Mouse (Mus musculus): ENCODE data around the gene Dmbx1. TPM values are rescaled to one million over a fixed set of nuclear protein-coding genes. Genes with fewer than 3 reads are reported as not detected.

The Dmbx1 gene
- polyA plus RNA-seq, 2 experiments from 2014 or later = not detected

DNA sequence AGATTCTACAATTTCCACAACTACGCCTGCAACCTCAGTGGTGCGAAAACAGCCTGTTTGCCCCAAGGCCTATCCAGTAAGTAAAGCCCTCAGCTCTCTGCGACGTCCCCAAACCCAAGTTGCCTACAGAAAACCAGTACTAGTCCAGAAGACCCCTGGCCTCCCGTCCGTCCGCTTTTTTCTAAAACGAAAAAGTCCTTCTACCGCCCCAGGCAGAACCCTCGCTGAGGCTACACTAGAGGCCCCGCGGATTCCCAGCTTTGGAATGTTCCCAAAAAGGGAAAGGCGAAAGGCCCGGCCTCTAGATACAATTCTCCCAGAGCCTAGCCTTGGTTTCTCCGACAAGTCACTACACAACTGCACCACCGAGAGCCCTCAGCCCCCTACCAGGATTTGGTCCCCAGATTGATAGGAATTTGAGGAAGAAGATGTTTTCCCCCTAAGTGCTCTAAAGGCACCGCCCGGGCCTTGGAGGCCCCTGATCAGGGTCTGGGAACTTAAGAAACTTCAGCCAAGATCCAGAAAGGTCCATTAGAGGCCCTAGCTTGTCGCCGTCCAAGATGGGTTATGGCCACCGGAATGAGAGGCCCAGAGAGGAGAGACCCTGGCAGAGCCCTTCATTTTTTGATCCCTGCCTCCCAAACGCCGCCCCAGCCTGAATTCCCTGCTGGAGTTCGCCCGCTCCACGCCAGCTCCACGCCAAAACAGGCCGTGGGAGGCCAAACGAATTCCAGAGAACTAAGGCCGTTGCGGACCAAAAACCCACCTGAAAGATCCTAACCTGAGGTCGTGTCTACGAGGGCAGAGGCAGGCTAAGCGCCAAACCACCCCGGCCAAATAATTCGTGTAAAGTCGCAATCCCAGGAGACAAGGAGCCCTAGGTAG is 1.2 kb downstream of the Dmbx1 start:
- no peak for ATAC-seq

DNA sequence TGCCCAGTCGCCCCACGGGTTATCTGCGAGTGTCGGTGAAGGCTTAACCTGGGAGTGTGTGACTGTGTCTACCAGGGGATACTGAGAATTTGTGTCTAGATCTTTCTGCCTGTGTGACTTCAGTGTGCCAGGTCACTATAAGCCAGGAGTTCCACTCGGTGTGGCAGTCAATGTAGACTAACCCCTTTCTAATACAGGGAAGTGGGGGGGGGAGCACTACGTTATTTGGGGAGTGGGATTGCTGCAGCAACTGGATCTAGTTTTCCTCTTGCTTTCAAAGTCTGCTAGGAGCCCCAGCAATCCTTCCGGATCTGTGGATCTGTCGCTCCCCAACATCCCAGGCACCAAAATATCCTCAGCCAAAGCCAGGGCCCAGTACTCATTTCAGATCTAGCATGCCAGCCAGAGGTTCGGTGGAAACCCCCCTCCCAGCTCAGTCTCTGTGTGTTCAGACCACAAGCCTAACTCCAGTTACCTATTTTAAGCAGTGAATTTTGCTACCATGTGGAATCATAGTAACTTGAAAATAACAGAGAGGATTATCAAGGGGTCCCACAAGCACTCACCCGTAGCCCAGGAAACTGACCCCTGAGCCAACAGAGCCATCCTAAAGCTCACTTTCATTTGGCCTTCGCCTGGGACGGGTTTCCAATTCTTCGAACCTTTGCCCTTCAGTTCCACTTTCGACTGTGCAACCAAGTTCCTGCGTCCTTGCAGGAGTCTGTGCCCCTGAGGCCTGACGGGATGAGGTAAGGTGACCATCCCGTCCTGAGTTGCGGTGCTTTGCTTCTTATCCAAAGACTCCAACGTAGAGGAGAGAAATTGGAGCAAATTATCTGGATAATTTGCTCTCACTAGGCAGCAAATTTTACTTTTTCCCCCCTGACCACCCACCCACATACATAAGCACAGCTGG is 2.4 kb downstream of the Dmbx1 start:
- ATAC-seq = no peak

DNA sequence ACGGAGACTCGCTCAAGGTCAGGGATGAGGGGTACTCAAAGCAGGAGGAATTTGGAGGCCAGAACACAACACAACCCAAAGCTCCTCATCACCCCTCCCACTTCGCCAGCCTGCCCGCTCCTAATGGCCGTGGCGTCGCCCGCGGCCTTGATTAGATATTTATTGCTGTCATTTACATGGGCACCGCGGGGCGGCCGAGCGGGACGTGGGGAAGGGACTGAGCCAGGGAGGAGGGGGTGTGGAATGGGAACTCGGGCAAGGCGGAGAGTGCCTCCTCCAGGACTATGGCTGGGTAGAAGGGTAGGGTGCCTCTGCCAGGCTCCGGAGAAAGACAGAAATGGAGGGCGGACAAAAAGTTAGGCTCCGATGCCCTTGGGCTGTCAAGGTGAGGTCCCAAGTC is 3.1 kb downstream of the Dmbx1 start:
- no peak for ATAC-seq

DNA sequence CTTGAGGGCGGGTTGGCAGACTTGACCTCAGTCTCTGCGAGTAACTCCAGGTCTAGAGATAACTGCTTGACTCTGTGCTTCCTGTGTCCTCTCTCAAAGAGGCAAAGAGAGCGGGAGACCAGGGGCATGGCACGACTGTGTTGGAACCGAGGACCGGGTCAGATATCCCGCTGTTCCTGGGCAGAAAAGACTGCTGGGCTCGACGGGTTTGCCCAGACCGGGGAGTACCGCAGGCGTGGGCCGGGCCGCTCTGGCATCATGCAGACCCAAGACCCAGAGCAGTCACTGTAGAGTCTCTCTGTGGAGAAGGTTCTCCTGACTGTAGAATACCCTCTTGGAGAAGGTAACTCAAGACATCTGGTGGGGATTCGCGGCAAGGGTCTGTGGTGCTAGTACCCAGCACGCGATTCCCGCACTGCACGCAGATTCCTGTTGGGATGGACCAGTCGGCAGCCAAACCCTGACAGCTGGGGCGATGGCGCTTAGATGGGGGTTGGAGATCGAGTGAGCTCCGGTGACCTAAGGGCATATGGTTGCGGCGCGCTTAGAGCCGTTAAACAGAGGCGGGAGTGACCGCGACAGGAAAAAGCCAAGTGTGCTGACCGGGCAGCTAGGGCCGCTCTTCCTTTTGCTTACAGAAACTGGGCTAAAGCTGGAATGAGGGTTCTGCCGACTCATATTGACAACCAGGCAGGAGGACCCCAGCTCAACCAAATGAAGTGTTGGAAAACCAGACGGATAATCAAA is 3.7 kb downstream of the Dmbx1 start:
- ATAC-seq = no peak

DNA sequence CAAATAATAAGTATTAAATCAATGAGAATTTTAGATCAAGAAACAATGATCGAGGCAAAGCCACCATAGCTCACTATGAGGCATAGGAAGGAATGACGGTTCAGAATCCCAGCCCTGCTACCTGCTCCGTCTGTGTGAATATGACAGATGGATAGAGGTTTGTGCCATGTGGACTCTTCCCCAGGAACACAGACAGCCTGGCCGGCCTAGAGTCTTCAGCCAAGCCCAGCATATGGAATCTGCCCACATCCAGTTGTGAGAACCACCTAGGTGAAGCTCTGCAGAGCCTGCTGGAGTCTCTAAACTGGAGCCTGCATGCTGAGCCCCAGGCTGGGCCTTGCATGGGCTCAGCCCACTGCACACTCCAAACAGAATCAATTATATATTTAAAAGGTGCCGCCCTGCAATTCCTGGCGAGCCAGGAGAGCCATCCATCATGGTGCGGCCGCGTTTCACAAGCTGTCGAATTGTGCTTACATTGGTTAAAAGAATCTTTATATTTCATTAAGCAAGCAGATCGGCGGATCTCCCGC is 8.1 kb downstream of the Dmbx1 start:
- no peak for ATAC-seq

DNA sequence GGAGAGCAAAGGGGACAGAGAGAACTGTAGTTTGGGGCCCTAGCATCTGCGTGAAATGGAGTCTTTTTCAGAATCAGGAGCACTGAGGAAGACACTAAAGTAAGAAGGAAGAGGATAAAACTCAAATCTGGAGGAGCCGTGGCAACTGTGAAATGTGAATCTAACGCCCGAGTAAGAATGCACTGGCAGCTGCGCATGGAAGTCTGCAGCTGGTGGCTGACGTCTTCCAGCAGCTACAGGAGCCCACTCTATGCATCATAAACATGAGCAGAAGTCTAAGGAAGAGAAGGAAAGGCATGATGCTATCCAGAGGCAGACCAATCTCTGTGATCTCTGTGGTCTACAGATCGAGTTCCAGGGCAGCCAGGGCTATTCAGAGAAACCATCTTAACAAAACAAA is 12.1 kb downstream of the Dmbx1 start:
- no peak for ATAC-seq

DNA sequence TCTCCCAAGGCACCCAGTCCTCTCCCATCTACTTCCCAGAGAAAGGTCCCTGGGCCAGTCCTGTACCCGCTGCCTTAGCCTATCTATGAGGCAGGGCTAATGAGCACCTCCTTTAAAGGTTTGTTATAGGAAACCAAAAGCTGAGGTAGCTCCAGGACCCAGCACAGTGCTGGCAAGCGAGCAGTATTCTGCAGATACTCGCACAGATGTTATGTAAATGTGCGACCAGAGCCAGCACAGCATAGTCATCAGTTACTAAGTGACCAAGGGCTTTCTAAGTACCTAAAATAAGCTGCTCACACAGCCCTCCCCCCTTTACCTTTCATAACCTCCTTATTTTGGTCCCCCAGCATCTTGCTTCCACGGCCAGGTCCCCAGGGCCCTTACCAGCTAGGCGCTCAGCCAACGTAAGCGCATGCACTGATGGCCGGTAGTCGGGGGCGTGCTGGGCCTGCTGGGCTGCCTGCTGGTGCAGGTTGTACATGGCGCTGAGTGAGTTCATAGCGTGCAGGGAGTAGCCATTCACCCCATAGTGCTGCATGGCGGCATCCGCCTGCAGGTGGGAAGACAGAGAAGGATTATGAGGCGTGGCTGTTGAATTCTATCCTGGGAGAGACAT is 16.4 kb downstream of the Dmbx1 start:
- ATAC-seq = no peak

DNA sequence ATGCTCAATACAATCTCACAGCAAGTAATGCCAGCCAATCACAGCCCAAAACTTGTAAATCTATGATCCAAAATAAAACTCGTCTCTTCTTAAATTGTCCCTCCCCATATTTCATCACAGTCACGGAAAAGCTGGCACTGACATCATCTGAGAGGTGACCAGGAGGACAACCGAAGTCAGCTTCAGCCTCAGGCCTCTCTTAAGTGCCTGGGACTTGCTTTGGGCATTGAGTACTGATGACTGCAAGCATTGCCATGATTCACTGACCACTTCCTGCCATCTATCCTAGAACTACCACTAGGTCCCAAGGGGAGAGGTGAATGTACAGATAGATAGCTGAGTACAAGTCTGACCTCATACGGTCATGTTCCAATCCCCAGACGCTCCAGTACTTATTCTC is 17.0 kb downstream of the Dmbx1 start:
- no peak for ATAC-seq

DNA sequence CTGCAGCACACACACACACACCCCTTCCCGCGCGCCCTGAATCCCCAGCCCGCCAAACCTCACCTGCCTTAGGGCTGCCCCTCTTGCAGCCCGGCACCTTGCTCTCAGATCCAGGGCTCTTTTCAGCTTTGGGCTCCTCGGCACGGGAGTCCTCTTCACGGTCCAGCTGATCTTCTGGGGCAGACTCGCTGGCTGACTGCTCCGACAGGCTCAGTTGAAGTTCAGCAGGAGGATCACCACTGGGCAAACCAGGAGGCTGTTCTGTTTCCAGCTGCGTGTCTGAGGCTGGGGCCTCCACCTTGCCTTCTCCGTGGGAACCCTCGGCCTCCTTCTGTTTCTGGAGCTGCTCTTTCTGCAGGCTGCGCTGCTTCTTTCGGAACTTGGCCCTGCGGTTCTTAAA is 19.8 kb downstream of the Dmbx1 start:
- ATAC-seq = no peak

DNA sequence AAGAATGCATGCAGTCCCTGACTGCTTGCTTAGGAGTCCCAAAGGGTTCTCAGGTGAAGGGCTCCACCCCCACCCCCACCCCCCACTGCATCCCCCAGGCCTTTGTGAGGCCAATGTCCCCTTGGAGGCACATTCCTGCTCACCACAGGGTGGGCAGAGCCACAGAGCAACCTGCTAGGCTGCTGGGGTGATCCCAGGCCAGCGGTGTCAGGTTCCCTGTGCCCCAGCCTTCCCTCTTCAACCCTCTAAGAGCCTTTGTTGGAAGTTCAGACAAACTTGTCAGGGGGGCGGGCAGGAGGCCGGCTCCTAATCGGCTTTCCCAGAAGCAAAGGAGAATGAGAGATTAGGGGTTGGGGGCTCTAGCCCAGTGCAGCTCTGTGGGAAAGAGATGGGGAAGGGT is 28.1 kb downstream of the Dmbx1 start:
- ATAC-seq = no peak

DNA sequence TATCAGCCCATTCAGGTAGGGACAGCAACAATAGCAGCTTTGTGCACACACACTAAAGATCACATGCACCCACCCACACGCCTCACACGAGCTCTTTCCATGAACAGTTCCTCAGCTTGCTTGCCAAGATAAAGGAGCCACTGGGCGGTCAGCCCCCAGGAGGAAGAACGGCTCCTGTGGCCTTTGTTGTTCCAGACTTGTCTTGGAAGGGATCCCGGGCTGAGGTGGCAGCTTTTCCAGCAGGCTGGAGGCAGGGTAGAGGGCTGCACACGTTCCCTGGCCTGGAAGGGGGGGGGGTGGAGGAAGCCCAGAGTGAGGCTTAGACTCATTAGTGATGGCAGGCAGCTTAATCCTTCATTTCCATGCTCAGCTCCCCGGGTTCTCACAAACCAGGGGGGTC is 31.1 kb downstream of the Dmbx1 start:
- no peak for ATAC-seq

DNA sequence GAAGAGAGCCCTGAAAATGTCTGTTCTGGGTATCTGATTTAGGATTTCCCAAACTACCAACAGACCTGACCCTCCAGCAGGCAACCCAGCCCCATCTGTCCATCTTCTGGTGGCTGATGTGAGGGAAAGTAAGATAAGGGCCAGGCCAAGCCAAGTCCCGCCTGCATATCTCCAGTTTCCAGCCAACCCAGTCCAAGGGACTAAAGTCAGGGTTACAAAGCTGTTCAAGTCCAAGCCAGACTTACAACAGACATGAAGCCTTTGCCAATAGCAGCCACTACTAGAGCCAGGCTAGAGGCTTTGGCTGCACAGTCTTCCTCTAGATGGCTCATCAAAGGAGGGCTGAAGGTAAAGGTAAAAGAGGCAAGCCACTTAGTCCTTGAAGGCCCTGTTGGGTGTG is 31.7 kb downstream of the Dmbx1 start:
- no peak for ATAC-seq

DNA sequence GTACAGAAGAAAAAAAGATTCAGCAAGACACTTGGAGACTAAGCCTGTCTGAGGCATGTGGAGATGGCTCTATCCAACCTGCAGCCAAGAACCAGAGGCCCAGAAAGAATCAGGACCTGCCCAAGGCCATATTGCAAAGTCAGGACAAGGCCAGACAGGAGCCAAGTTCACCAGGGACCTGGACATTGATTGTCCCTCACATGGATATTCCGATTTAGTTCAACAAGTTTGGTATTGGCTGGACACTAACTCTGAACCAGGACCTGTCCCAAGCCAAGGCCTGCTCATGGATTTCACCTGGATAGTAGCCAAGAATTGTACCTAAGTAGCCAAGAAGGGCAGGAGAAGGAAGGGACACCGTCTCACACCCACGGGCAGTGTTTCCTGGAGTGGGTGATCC is 32.9 kb downstream of the Dmbx1 start:
- ATAC-seq = no peak

DNA sequence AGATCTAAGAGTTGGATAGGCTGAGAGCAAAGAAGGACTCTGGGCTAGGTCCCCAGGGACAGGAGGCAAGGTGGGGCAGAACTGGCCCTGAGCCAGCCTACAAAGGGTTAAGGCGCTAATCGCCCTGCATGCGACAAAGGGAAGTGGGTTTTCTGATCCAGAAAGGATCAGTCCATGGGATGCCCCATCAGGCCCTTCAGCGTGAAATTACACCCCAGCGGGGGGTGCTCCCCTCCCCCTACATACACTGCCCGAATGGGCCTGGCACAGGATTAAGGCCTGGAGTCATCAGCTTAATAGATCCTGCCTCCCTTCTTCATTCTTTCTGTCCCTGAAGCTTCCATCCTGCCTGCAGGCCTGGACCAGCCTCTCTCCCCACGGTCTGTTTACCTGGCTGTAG is 34.0 kb downstream of the Dmbx1 start:
- ATAC-seq = no peak

DNA sequence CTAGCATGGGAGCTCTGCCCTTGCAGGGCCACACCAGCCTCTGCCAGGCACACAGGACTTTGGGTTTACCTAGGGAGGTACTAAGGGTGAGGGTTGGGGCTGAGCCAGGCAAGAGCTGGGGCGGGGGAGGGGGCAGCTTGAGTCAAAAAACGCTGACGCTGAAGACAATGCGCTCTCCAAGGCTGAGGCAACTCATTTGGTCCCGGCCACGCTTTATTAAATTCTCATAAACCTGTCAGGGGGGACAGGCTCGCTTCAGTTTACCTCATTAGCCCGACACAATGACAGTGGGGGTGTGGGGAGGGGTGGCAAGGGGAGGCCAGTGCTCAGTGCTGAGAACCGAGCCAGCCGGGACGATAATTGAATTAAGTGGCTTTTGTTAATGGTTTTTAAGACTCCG is 35.4 kb downstream of the Dmbx1 start:
- no peak for ATAC-seq

DNA sequence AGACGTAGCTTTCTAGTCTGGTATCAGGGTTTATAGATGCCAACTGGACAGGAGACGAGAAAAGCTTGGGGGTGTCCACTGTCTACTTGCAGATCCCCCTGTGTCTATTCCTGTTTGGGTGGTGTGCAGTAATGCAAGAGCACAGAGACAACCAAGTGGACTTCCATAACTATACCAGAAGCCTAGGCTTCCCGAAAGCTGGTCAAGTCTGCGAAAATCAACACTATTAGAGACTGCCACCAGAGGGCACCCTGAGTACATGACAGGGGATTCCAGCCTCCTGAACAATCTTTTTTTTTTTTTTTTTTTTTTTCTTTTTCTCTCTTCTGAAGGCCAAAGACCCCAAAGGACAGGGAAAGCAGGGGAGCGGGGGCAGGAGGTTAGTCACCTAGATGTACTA is 36.9 kb downstream of the Dmbx1 start:
- peak; percentile 40 for ATAC-seq

DNA sequence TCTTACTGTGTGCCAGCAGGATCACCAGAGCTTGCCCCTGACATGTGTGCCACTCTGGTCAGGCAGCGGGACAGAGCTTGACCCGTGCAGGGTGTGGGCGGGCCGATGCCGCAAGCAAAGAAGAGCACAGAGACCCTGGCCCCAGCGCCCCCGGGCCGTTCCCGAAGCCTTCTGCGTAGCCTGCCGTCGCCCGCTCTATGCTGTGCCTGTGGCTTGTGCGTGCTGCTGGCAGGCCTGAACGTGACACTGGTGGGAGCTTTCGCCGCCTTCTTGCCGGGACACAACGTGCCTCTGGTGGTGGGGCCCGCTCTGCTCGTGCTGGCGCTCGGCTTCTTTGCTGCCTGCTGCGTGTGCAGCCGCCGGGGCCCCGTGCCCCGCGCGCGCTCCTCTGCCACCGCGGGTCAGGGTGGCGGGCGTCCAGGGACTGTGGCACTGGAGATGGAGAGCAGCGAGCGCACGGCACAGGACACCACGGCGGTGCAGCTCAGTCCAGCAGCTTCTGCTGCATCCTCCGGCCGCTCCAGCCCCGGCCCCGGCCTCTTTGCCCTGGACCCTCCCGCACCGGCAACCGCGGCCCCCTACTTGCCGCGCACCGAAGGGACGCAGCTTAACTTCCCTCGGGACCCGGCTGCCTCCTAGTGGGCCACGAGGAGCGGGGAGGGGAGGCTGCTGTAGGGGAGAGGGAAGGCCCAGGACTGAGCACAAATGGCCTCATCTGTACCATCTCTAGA is 41.7 kb downstream of the Dmbx1 start:
- no peak for ATAC-seq

DNA sequence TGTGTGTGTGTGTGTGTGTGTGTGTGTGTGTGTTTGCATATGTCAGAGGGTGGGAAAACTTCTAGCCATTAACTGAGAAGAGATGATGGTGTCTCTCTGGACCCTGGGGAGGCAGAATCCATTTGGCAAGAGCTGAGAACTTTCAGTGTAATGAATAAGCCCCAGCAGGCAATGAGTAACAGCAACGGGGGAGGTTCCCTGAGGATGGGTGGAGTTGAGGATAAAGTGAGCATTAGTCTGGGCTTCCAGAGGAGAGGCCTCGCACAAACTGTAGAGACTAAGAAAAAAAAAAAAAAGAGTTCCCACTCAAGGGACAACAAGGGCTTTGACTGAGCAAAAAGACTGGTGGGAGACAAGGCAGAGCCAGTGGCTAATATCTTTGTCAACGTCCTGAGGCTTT is 45.4 kb downstream of the Dmbx1 start:
- no peak for ATAC-seq

DNA sequence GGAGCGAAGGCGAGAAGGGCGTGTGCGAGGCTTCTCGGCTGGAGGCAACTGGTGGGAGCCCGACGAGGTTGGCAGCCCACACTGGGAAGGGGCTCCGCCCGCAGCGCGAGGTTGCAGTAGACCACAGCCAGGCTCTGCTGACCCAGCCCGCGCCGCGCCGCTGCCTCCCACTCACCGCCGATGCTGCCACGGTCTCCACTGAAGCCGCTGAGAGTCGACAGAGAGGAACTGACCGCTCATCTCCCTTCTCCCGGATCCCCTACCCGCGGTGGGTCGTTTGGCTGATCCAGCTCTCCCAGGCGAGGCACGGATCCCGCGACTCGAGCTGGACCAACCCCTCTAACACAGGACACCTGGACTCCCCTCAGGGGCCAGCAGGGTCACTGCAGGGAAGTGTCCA is 49.2 kb downstream of the Dmbx1 start, which contains the start of gene 6430628N08Rik:
6430628N08Rik (plus strand) TSS at position 113 of the 400 bp plus-strand sequence.
- ATAC-seq = no peak

DNA sequence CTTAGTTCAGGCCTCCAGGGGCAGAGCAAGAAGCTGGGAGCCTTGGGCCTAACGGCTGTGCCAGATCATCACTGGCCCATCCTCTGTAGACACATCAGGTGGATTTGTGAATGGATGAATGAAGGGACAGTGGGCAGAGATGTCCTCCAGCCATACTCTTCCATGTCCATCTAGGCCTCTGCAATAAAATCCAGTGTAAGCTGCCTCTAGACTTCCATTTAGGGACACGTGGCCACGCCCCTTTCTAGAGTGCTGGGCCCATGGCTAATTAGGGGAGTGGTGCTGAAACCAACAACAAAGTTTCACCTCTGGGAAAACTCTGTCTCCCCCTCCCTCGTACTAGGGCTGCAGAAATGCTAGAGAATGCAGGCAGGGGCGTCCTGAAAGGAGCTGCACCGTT is 49.7 kb downstream of the Dmbx1 start:
- ATAC-seq = no peak

DNA sequence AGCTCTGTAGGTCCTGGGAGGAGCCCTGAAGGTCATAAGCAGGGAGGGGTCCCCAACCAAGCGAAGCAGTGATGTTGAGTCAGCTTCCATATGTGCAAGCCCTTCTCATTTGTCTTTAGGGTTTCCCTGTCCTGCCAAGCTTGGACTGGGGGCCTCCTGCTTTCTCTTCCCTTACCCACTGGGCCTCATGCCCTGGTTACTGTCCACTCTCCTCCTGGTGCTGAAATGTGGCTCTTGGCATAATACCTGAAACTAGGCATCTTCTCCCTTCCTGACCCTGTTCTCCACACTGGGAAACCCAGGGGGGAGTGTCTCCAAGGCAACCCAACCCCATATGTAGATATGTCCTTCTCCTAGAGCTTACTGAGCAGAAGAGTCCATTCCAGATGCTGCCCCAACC is 52.9 kb downstream of the Dmbx1 start:
- no peak for ATAC-seq

DNA sequence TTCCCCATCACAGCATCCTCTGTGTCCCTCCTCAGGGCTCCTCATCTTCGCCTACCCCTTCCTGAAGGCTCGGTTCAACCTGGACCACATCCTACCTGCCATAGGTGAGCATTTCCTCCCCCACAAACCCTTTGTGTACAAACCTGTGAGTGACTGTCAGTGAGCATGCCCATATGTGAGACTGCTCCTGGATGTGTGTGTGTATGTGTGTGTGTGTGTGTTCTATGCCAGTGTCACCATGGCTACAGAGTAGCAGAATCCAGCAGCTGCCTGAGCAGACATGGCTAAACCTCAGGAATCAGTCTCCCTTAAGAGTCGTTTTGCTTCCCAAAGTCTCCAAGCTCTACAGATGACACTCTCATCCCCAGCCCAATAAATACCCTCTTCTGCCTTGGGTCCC is 53.9 kb downstream of the Dmbx1 start:
- no peak for ATAC-seq
